Comparison of ENCODE assay signal across 9 mouse cellular contexts in genomic region chr13:116705611-116706386, GRCm38 (mm10).
A peak's percentile ranks its signal among the peaks of the same experiment; 100 is the strongest.
DNase-seq lines count a peak whose midpoint lies in the region; ATAC-seq and TF ChIP-seq lines count a peak whose summit lies in the region.
"Had no signal": no experiment of that assay in that cellular context is flagged by ENCODE, and none has a peak within 500 bp of the region (broad histone marks: within the 10 kb centered on the region; RNA-seq: fewer than 3 reads in every experiment).

No protein-coding gene starts in this region.

- DNase-seq in gastrocnemius, postnatal 4 days (ENCODE audit: low spot score in 2 of 2), result peak; percentile 24
- DNase-seq in gastrocnemius, postnatal 25 days, result no peak
- DNase-seq in cerebellum, postnatal 36 days, result no peak

- ATAC-seq in forebrain, embryonic 13.5 days, result peak; percentile 61
- ATAC-seq in limb, embryonic 15.5 days (ENCODE audit: insufficient number of reproducible peaks, low FRiP score, low TSS enrichment, low read depth), result no peak
- 0 out of 2 replicates have a peak, but pooled peaks have one; percentile 41 for ATAC-seq in stomach, embryonic 15.5 days (ENCODE audit: insufficient read depth, low FRiP score, low read depth)
- ATAC-seq in CD4-positive, CD25-positive, alpha-beta regulatory T cell, adult 4 months, result no peak

- H3K9me3 ChIP-seq in ES-Bruce4 (replicated peaks; ENCODE audit: control insufficient read depth, insufficient read depth, low read length, poor library complexity, severe bottlenecking), result peaks cover 6% of the 10 kb centered on the region; the same call in 1 of the 2 replicates
- H3K9me3 ChIP-seq in forebrain, embryonic 13.5 days (replicated peaks), result no peaks in the 10 kb centered on the region
- no peaks in the 10 kb centered on the region for H3K9me3 ChIP-seq in limb, embryonic 15.5 days
- no peaks in the 10 kb centered on the region for H3K9me3 ChIP-seq in stomach, embryonic 15.5 days

- H3K36me3 ChIP-seq in ES-Bruce4 (ENCODE audit: control insufficient read depth, insufficient read depth, low read length, poor library complexity, severe bottlenecking), result no peaks in the 10 kb centered on the region
- no peaks in the 10 kb centered on the region for H3K36me3 ChIP-seq in forebrain, embryonic 13.5 days (ENCODE audit: poor library complexity, severe bottlenecking)
- no peaks in the 10 kb centered on the region for H3K36me3 ChIP-seq in limb, embryonic 15.5 days
- no peaks in the 10 kb centered on the region for H3K36me3 ChIP-seq in stomach, embryonic 15.5 days

- under 1% methylated on average over 39 of the region's 39 CpGs for WGBS in forebrain, embryonic 13.5 days
- under 1% methylated on average over 39 of the region's 39 CpGs for WGBS in limb, embryonic 15.5 days
- 1% methylated on average over 39 of the region's 39 CpGs for WGBS in stomach, embryonic 15.5 days

- TF ChIP-seq CTCF in ES-Bruce4 (IDR thresholded peaks at IDR 0.05; ENCODE audit: low read depth, low read length), result no peak

- no peak for TF ChIP-seq POLR2A in ES-Bruce4 (IDR thresholded peaks at IDR 0.05; ENCODE audit: insufficient read depth, low read length)

- H3K27me3 ChIP-seq in ES-Bruce4 (ENCODE audit: control insufficient read depth, insufficient read depth, low read length, poor library complexity, severe bottlenecking), result peaks cover 9% of the 10 kb centered on the region
- H3K27me3 ChIP-seq in forebrain, embryonic 13.5 days, result peaks cover 61% of the 10 kb centered on the region
- H3K27me3 ChIP-seq in limb, embryonic 15.5 days, result peaks cover 66% of the 10 kb centered on the region
- H3K27me3 ChIP-seq in stomach, embryonic 15.5 days (replicated peaks), result peaks cover 28% of the 10 kb centered on the region

- H3K4me2 ChIP-seq in forebrain, embryonic 13.5 days, result peak overlapping the region; percentile 67
- peak overlapping the region; percentile 44 for H3K4me2 ChIP-seq in limb, embryonic 15.5 days
- H3K4me2 ChIP-seq in stomach, embryonic 15.5 days, result peak overlapping the region; percentile 58

- H3K27ac ChIP-seq in ES-Bruce4 (ENCODE audit: insufficient read depth, low read length), result no peak overlapping the region
- H3K27ac ChIP-seq in forebrain, embryonic 13.5 days, result peak overlapping the region; percentile 75
- no peak overlapping the region for H3K27ac ChIP-seq in limb, embryonic 15.5 days
- H3K27ac ChIP-seq in stomach, embryonic 15.5 days, result peak overlapping the region; percentile 49

- 0 out of 2 replicates have a peak overlapping the region, but pooled peaks have one; percentile 30 for H3K9ac ChIP-seq in ES-Bruce4 (ENCODE audit: low read depth, poor library complexity, severe bottlenecking)
- H3K9ac ChIP-seq in forebrain, embryonic 13.5 days, result peak overlapping the region; percentile 63
- H3K9ac ChIP-seq in limb, embryonic 15.5 days, result no peak overlapping the region
- peak overlapping the region; percentile 23; the same call in 1 of the 2 replicates for H3K9ac ChIP-seq in stomach, embryonic 15.5 days

- TF ChIP-seq EP300 in ES-Bruce4 (IDR thresholded peaks at IDR 0.05; ENCODE audit: insufficient read depth, low read depth, low read length), result no peak

- no peaks in the 10 kb centered on the region for H3K4me1 ChIP-seq in ES-Bruce4 (ENCODE audit: control insufficient read depth, insufficient read depth, low read length)
- peaks cover 36% of the 10 kb centered on the region for H3K4me1 ChIP-seq in forebrain, embryonic 13.5 days
- peaks cover 10% of the 10 kb centered on the region for H3K4me1 ChIP-seq in limb, embryonic 15.5 days
- H3K4me1 ChIP-seq in stomach, embryonic 15.5 days, result 0 out of 2 replicates have a peak, but pooled peaks cover 6% of the 10 kb centered on the region

- H3K4me3 ChIP-seq in ES-Bruce4 (ENCODE audit: low read depth, low read length), result peak overlapping the region; percentile 32
- H3K4me3 ChIP-seq in forebrain, embryonic 13.5 days, result peak overlapping the region; percentile 43
- peak overlapping the region; percentile 31 for H3K4me3 ChIP-seq in limb, embryonic 15.5 days
- peak overlapping the region; percentile 40 for H3K4me3 ChIP-seq in stomach, embryonic 15.5 days (replicated peaks)
- H3K4me3 ChIP-seq: myocyte had no signal

Comparison
In these comparisons a context has a peak if more than half of its experiments do, and no peak if none do; other contexts are left out.
1. DNase-seq: peak in gastrocnemius, postnatal 4 days (2 of 2); none in gastrocnemius, postnatal 25 days (single experiment) and cerebellum, postnatal 36 days (0 of 2).
2. H3K27ac ChIP-seq: peak in forebrain, embryonic 13.5 days (single experiment) and stomach, embryonic 15.5 days (single experiment); none in ES-Bruce4 (single experiment) and limb, embryonic 15.5 days (single experiment).
3. ATAC-seq: peak in forebrain, embryonic 13.5 days (single experiment) and stomach, embryonic 15.5 days (single experiment); none in limb, embryonic 15.5 days (single experiment) and CD4-positive, CD25-positive, alpha-beta regulatory T cell, adult 4 months (single experiment).
4. Peak in every context shown above with its lines, with median percentiles within 50 percentile points of each other: H3K4me3 ChIP-seq and H3K4me2 ChIP-seq.